Mouse (Mus musculus) liver, postnatal 0 days (tissue): ENCODE data around the gene Apba1.

Experiments
- CTCF ChIP-seq: sonication (generic); IDR thresholded peaks from 2 replicates; pipeline ENCODE4 v1.5.1; 2016; ENCODE audit warnings: antibody characterized with exemption, low read depth
- EP300 ChIP-seq: IDR thresholded peaks from 2 replicates; pipeline ENCODE4 v1.6.1; 2016; ENCODE audit warnings: antibody characterized with exemption, low read depth, mild to moderate bottlenecking

DNA sequence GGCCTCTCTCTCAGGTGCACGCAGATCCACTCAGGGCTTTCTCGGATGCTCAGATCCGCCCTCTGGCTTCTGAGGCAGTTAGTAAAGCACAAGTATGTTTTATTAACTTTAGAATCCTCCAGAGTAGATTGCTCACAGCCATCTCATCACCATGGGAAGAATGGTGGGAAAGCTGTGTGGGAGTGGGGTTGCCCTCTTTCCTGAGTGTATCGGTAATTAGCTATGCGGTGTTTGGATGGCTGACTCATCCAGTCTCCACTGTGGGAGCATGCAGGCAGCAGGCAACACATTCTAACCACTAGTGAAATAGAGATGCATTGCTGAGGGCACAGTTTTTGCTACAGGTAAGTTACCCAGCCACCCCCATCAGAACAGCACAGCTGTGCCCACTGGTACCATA, 172.1 kb downstream of the Apba1 start:
- TF ChIP-seq CTCF (no peak), EP300 (no peak)
